Mouse (Mus musculus) brain, embryonic 14.5 days (tissue): ENCODE measurements at regions not wholly inside any gene's neighbourhood (a gene's known extent, or its start where the extent isn't known, plus 50 kb on each side); places are given as distances from the start of the nearest gene placed in this dataset.

Source experiments
- CTCF ChIP-seq: fragments of 200-500 bp; IDR thresholded peaks from 2 replicates; pipeline ENCODE4 v1.5.1; 2012; ENCODE audit warnings: inconsistent platforms, mild to moderate bottlenecking, moderate library complexity, borderline replicate concordance; ENCODE audit not compliant: insufficient read depth, insufficient read length; ENCODE audit errors: extremely low read depth
- POLR2A ChIP-seq: fragments of 200-500 bp; IDR thresholded peaks from 2 replicates; pipeline ENCODE4 v1.6.1; 2012; ENCODE audit warnings: mild to moderate bottlenecking, inconsistent platforms, borderline replicate concordance; ENCODE audit not compliant: poor library complexity, insufficient read depth, insufficient read length, severe bottlenecking; ENCODE audit errors: extremely low read depth

GRCm38 (mm10) chr4:89044516-89044915 is 92.4 kb upstream of the Mtap start:
- TF ChIP-seq CTCF = no peak
- TF ChIP-seq POLR2A = no peak
